Mouse (Mus musculus) ES-Bruce4 (cell line): ENCODE data around the gene Arl4a.

ENCODE experiments used
- EP300 ChIP-seq: IDR thresholded peaks from 2 replicates; pipeline ENCODE4 v1.6.1; 2011; ENCODE audit warnings: low read depth, low read length; ENCODE audit not compliant: insufficient read depth
- POLR2A ChIP-seq: IDR thresholded peaks from one replicate; pipeline ENCODE4 v1.8.1; 2011; ENCODE audit warnings: low read length; ENCODE audit not compliant: insufficient read depth

GRCm38 (mm10) chr12:39976426-39976825, 61.4 kb downstream of the Arl4a start:
- TF ChIP-seq EP300: no peak
- TF ChIP-seq POLR2A: no peak
